Mouse (Mus musculus): ENCODE data around the gene Nav1.

The Nav1 gene

GRCm38 (mm10) chr1:135443506-135443905 lies 163.6 kb downstream of the Nav1 start:
- 86% methylated on average over 12 of the region's 12 CpGs for WGBS

- 98% methylated on average over 3 of the region's 3 CpGs for WGBS
These were observed 165.2 kb downstream of the Nav1 start for GRCm38 (mm10) chr1:135441861-135442260.

DNA sequence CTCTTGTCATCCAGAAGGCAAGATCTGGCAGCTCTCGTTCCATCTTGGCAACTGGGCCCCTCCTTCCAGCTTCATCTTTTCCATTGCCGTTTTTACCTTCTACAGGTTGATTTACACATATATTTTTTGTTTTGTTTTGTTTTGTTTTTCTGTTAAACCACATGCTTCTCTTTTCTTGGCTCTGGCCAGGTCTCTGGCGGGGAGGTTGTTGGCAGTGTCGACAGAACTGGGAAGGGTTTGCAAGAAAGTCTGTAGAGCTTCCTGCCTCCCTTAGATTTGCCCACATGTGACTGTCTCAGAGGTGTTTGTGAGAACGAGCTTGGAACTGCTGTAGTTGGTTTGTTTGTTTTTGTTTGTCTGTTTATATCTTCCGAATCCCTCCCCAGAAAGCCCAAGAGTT lies 166.1 kb downstream of the Nav1 start:
- WGBS, result 54% methylated on average over 6 of the region's 6 CpGs

DNA sequence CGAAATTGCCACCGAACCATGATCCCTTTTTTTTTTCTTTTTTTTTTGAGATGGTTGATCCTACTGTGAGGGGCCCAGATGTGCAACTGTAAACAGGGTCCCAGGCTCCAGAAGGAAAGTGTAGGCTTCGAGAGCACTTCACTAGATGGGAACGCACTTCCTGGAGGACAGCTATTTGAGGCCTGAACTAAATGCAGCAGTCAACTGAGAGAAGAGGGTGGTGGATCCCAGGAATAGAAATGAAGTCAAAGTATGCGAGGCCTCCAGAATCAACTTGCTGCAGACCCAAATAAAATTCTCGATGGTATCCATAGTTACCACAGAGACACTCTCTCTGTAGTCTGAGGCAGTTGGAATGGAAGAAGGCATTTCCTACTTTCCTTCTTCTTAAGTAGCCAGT lies 168.3 kb downstream of the Nav1 start:
- WGBS, result 47% methylated on average over 6 of the region's 6 CpGs

- 17% methylated on average over 2 of the region's 2 CpGs for WGBS
These were observed 171.3 kb downstream of the Nav1 start for GRCm38 (mm10) chr1:135435823-135436222.

GRCm38 (mm10) chr1:135430669-135431017 lies 176.5 kb downstream of the Nav1 start:
- 3% methylated on average over 14 of the region's 14 CpGs for WGBS

DNA sequence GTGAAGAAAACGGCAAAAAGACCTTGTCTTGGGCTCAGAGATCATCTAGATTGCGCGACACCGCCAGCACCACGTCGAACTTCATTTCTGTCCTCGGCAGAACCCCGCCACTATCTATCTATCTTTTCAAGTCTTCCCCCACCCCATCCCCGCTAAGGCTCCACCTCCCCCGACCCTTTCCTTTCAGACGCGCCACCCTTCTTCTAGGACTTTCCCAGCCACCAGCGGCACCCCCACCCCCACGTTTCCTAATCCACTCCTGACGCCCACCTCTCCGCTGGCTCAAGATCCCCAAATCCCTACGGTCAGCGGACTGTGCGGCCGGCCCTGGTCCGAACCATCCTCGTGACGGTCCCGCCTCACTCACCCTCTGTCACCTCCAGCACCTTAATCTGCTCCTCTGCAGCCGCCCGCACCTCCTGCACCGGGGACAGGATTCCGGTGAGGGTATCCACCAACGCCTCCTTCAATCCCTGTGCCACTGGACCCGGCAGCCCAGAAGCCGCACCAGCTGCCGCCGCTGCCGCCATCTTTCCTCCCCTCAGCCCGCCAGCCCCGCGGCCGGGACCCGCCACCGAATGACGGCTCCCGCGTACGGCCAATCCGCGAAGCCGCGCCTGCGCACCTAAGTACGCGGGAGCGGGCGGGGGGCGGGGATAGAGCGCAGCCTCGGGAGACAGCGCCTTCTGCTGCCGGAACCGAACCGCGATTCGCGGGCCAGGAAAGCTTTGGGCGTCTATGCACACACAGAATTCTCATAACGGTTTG lies 177.0 kb downstream of the Nav1 start, which contains the start of gene Ipo9:
Gene Ipo9, minus strand, starts transcription at position 599 of the 768 bp plus-strand sequence.
- 1% methylated on average over 65 of the region's 65 CpGs for WGBS

GRCm38 (mm10) chr1:135427390-135427789 lies 179.7 kb downstream of the Nav1 start:
- WGBS, result 81% methylated on average over 6 of the region's 6 CpGs

- WGBS, result 95% methylated on average over 10 of the region's 10 CpGs
These were observed 180.4 kb downstream of the Nav1 start for GRCm38 (mm10) chr1:135426645-135427044.

- 77% methylated on average over 6 of the region's 6 CpGs for WGBS
These were observed 184.3 kb downstream of the Nav1 start for GRCm38 (mm10) chr1:135422772-135423171.

- WGBS, result 86% methylated on average over 4 of the region's 4 CpGs
These were observed 195.0 kb downstream of the Nav1 start for GRCm38 (mm10) chr1:135412130-135412529.

GRCm38 (mm10) chr1:135410967-135411366 lies 196.1 kb downstream of the Nav1 start:
- WGBS, result 21% methylated on average over 2 of the region's 2 CpGs

GRCm38 (mm10) chr1:135408973-135409372 lies 198.1 kb downstream of the Nav1 start:
- 96% methylated on average over 4 of the region's 4 CpGs for WGBS

DNA sequence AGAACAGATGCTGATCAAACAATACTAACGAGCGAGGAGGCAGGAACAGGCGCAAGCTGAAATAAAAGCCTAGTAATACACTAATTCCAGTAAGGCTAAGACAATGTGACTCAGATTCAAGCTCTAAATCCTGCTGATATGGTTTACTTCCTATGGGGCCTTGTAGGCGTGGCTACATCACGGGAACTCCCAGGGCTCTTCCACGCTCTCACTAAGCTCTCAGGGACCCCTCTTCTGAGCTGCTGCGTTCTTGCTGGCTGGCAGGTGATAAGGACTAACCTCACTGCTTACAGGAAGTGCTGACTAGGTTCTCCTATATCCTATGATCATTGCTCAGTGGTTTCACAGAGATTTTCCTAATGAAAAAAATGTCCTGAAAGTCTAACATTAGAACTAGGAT lies 201.7 kb downstream of the Nav1 start:
- WGBS, result 70% methylated on average over 7 of the region's 7 CpGs

DNA sequence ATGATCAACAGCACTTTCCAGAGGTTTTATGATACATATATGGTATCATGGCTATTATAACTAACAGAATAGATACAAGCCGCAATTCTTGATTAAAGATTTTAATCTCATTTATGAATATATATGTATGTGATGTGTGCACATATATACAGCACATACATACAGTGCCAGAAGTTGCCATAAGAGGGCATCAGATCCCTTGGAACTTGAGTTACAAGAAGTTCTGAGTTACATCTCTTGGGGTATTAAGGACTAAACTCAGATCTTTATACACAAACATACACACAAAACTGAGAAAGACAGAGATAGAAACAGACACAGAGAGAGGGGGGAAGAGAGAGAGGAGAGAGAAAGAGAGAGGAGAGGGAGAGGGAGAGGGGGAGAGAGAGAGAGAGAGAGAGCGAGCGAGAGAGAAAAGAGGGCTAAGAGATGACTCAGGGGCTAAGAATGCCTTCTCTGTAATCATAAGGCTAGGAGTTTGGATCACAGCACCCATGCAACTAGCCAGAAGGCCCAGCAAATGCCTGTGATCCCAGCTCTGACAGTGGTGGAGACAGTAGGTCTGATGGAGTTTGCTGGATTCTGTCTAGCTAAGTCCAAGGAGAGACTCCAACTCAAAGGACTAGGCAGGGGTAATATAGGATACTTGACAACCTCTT lies 205.5 kb downstream of the Nav1 start:
- 90% methylated on average over 3 of the region's 3 CpGs for WGBS

GRCm38 (mm10) chr1:135399466-135399865 lies 207.6 kb downstream of the Nav1 start:
- 88% methylated on average over 5 of the region's 5 CpGs for WGBS

- WGBS, result 42% methylated on average over 9 of the region's 9 CpGs
These were observed 221.9 kb downstream of the Nav1 start for GRCm38 (mm10) chr1:135385161-135385560.
